Mouse (Mus musculus) cerebellum, adult 2 months (tissue): ENCODE measurements at regions not wholly inside any gene's neighbourhood (a gene's known extent, or its start where the extent isn't known, plus 50 kb on each side); places are given as distances from the start of the nearest gene placed in this dataset.
A peak's percentile ranks its signal among the peaks of the same experiment; 100 is the strongest.

ENCODE experiments used
- DNase-seq, 2 experiments: peaks; one replicate each; pipeline ENCODE4 v3.0.0; 2021
- H3K27ac ChIP-seq: fragments of 200-500 bp; 2 replicates; pipeline ENCODE4 v1.5.1; 2012; ENCODE audit warnings: low read length, control low read depth, inconsistent platforms; ENCODE audit not compliant: insufficient read depth
- H3K27me3 ChIP-seq: fragments of 200-500 bp; 2 replicates; pipeline ENCODE4 v1.6.1; 2012; ENCODE audit warnings: inconsistent platforms, mild to moderate bottlenecking, low read length, moderate library complexity; ENCODE audit not compliant: control insufficient read depth, insufficient read depth
- H3K4me1 ChIP-seq: fragments of 200-500 bp; 2 replicates; pipeline ENCODE4 v1.6.1; 2011; ENCODE audit warnings: low read length; ENCODE audit not compliant: control insufficient read depth, insufficient read depth
- H3K4me3 ChIP-seq: fragments of 200-500 bp; replicated peaks from 2 replicates; pipeline ENCODE3; 2011; ENCODE audit warnings: mild to moderate bottlenecking, low read depth, low read length, control low read depth; ENCODE audit not compliant: insufficient read depth
- CTCF ChIP-seq: fragments of 200-500 bp; IDR thresholded peaks from 2 replicates; pipeline ENCODE4 v1.5.1; 2011; ENCODE audit warnings: low read depth, mild to moderate bottlenecking, control low read depth, low read length, moderate library complexity, borderline replicate concordance; ENCODE audit not compliant: insufficient read depth
- POLR2A ChIP-seq: fragments of 200-500 bp; IDR thresholded peaks from 2 replicates; pipeline ENCODE4 v1.6.1; 2011; ENCODE audit warnings: low read length, control low read depth, borderline replicate concordance; ENCODE audit not compliant: insufficient read depth
- WGBS: fragments of 180-500 bp; shearing (Covaris S2); methylation state at CpG from one replicate; pipeline ENCODE4 v1.1.7; 2018; 5-methylcytosine and 5-hydroxymethylcytosine counted together

DNA sequence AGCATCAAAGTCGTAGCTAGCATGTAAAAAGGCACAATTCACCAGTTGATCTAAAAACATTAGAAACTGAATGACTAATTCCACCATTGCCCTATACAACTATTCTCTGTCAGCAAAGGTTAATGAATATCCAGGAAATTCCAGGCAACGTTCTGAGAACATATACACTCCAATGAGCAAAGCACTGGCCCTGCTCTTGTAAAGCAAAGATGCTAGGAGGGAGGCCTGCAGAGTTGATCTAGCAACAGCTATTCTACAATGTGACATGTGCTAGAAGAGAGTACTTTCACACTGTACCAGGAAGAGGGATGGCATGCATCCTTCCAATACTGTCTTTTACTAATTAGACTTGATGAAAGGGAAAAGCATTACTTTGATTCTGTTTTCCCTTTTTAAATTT, 225.4 kb upstream of the Ppargc1a start:
- TF ChIP-seq CTCF (no peak), POLR2A (no peak)
- Histone ChIP-seq H3K27ac (no peak overlapping the region), H3K4me1 (no peaks in the 10 kb centered on the region), H3K27me3 (no peaks in the 10 kb centered on the region), H3K4me3 (no peak overlapping the region)
- WGBS: 71% methylated on average over 2 of the region's 2 CpGs
- no peak for DNase-seq

GRCm38 (mm10) chr5:51788768-51789167, 221.2 kb upstream of the Ppargc1a start:
- DNase-seq: no peak
- H3K27me3 ChIP-seq: no peaks in the 10 kb centered on the region
- 65% methylated on average over 6 of the region's 6 CpGs for WGBS

DNA sequence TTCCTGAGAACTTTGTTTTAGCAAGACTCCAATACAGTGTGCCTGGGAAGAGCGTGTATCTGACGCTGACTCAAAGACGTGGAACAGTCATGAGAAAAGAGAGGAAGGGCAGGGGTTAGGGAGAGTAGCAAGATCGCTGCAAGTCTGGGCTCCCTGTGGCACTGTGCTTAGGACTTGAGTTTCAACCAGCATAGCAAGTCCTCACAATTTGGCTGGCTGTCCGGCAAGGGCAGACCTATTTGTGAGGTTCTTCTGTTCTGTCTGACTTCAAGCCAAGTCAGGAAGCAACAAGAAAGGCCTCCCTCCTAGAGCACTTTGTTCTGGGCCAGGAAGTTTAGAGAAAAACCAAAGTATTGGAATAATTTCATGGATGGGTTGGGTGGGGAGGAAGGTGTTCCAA, 216.0 kb upstream of the Ppargc1a start:
- Histone ChIP-seq H3K27me3 (no peaks in the 10 kb centered on the region), H3K27ac (no peak overlapping the region), H3K4me1 (peaks cover 3% of the 10 kb centered on the region; the same call in 1 of the 2 replicates), H3K4me3 (no peak overlapping the region)
- TF ChIP-seq CTCF (no peak), POLR2A (no peak)
- WGBS: 48% methylated on average over 5 of the region's 5 CpGs
- DNase-seq: peak in 1 of 2 experiments; percentile 30

More at GRCm38 (mm10) chr5:51788768-51789167, 221.2 kb upstream of the Ppargc1a start:
- TF ChIP-seq POLR2A (no peak), CTCF (no peak)
- H3K27ac ChIP-seq: no peak overlapping the region
- no peak overlapping the region for H3K4me3 ChIP-seq
- no peaks in the 10 kb centered on the region for H3K4me1 ChIP-seq

DNA sequence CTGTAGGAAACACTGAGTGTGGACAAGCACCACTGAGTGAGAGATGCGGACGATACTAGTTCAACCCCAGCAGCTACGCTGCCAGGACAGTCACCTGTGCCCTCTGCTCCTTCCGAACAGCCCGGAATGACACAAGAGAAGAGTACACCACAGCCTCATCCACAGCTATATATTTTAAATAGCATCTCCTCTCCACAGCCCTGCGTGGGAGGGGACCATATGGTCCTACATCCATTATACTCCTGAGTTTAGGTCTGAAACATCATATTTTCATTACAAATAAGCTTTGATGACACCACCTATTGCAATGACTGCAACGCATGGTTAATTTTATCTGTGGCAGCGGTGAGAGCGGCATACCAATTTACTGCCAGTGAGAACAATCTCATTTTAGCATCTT, 215.6 kb upstream of the Ppargc1a start:
- H3K4me1 ChIP-seq: peaks cover 3% of the 10 kb centered on the region; the same call in 1 of the 2 replicates
- TF ChIP-seq POLR2A (no peak), CTCF (no peak)
- H3K27me3 ChIP-seq: no peaks in the 10 kb centered on the region
- DNase-seq: no peak
- WGBS: 89% methylated on average over 9 of the region's 9 CpGs
- no peak overlapping the region for H3K27ac ChIP-seq
- no peak overlapping the region for H3K4me3 ChIP-seq

DNA sequence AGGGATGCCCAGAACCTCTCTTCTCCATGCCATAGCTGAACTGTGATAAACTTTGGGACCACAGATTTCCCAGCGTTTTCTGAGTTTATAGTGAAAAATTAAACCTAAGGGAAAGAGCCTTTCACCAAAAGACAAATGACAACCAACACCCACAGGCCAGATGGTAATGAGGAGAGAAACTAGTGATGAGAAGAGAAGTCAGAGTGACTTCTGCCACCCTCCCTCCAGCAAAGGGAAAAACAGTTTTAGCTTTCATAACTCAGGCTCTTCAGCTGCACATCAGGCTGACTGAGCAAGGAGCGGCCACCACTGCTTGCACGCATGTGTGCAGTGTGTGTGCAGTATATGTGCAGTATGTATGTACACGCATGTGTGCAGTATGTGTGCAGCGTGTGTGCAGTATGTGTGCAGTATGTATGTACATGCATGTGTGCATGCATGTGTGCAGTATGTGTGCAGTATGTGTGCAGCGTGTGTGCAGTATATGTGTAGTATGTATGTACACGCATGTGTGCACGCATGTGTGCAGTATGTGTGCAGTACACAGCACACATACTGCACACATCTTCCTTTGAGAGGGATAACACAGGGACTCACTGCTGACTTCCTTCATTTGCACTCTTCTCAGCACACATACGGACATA, 208.1 kb upstream of the Ppargc1a start:
- H3K27ac ChIP-seq: no peak overlapping the region
- no peak for DNase-seq
- WGBS: 94% methylated on average over 9 of the region's 9 CpGs
- no peak overlapping the region for H3K4me3 ChIP-seq
- no peak for TF ChIP-seq POLR2A
- no peak for TF ChIP-seq CTCF
- no peaks in the 10 kb centered on the region for H3K27me3 ChIP-seq
- H3K4me1 ChIP-seq: no peaks in the 10 kb centered on the region; the same call in 1 of the 2 replicates

GRCm38 (mm10) chr5:51771655-51772054, 204.1 kb upstream of the Ppargc1a start:
- no peak for TF ChIP-seq CTCF
- no peak for TF ChIP-seq POLR2A
- H3K4me3 ChIP-seq: no peak overlapping the region
- WGBS: 15% methylated on average over 2 of the region's 2 CpGs
- no peaks in the 10 kb centered on the region for H3K27me3 ChIP-seq
- H3K27ac ChIP-seq: no peak overlapping the region
- peak; percentile 24 to 71 for DNase-seq
- H3K4me1 ChIP-seq: no peaks in the 10 kb centered on the region; the same call in 1 of the 2 replicates

GRCm38 (mm10) chr5:51766111-51766510, 198.6 kb upstream of the Ppargc1a start:
- no peak overlapping the region for H3K27ac ChIP-seq
- 87% methylated on average over 3 of the region's 3 CpGs for whole genome bisulfite sequencing
- H3K4me3 ChIP-seq: no peak overlapping the region
- peaks cover 4% of the 10 kb centered on the region; the same call in 1 of the 2 replicates for H3K4me1 ChIP-seq
- DNase-seq: no peak
- no peaks in the 10 kb centered on the region for H3K27me3 ChIP-seq
- TF ChIP-seq POLR2A (no peak), CTCF (no peak)

GRCm38 (mm10) chr5:51764416-51764815, 196.9 kb upstream of the Ppargc1a start:
- H3K27me3 ChIP-seq: no peaks in the 10 kb centered on the region
- DNase-seq: peak; percentile 37 to 51
- no peak overlapping the region for H3K4me3 ChIP-seq
- no peak overlapping the region for H3K27ac ChIP-seq
- TF ChIP-seq CTCF: no peak
- TF ChIP-seq POLR2A: no peak
- H3K4me1 ChIP-seq: peaks cover 4% of the 10 kb centered on the region; the same call in 1 of the 2 replicates
- WGBS: 40% methylated on average over 7 of the region's 7 CpGs
